Mouse (Mus musculus) CD4-positive naive resting alpha-beta T cell, adult 57 days (primary cell): Measurements from ENCODE around the gene Osbpl3. TPM values are rescaled to one million over a fixed set of nuclear protein-coding genes. Genes with fewer than 3 reads are reported as not detected.

Experiments
- total RNA-seq: library from RNA; stranded (reverse); gene quantifications from one replicate; pipeline ENCODE4 v1.2.4, GENCODE M21; 2023

Osbpl3 gene
- total RNA-seq: 1.6 TPM

DNA sequence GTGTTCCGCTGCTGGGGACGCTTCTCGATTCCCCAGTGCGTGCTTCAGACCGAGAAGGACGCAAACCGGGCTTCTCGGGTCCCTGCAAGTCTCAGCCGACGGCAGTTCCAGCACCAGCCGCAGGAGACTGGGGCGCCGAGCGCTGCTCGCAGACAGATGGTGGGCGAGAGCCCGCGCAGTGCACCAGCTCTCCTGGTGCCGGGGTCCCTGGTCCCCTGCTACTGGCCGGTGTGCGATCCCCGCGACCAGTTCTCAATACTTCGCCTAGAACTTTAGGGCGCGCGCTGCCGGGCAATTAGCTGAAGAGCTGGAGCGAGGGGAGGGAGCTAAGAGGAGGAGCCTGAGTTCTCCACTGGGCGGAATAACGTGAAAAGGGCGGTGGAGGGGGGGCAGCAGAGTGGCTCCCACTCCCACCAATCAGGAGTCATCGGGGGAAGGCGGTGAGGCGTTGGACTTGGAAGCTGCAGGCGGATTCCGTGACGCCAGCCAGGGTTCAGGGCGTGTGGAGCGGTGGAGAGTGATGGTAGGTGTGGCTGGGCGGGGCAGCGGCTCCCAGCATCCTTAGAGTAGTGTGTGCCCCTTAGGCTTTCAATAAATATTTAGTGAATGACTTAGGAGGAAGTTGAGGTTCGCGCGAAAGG is at the start of gene Osbpl3:
TSS of gene Osbpl3 (minus strand) at position 373 of the 641 bp plus-strand sequence.

DNA sequence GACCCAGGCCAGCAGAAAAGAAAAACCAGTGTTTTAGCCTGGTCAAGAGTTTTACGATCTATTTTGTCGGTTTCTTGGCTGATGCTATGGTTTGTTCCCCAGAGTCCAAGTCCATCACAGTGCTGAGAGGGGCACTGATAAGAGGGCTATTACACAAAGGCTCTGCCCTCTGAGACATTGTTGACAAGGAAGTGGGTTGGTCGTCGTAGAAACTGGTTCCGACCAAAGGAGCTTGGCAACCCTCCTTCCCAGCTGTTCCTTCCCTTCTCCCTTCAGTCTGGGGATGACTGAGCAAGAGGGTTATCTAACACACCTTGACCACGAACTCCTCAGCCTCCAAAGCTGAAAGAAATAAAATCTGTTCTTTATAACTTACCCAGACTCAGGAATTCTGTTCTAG is 192.3 kb downstream of the Osbpl3 start, which contains the start of gene Gsdme:
TSS of gene Gsdme (minus strand) at position 193 of the 400 bp plus-strand sequence.

Other genes starting within 250 kb of the Osbpl3 start
- gene Gsdme, start 192.3 kb downstream of the Osbpl3 start, total RNA-seq: 0.68 TPM
- 25.2 TPM for gene Cycs, start 110.3 kb upstream of the Osbpl3 start, total RNA-seq
- gene 4921507P07Rik, start 140.4 kb upstream of the Osbpl3 start, total RNA-seq: 1.3 TPM
- gene Npvf, start 198.2 kb upstream of the Osbpl3 start, total RNA-seq: not detected